Mouse (Mus musculus) T-helper 2 cell (primary cell): Measurements from ENCODE around the gene Nxph4.

Experiments used
- in situ Hi-C: fragments of 300-600 bp; cut with MboI, MseI; formaldehyde crosslinking; loops from one replicate; pipeline ENCODE4 v1.15.1; 2025; ENCODE audit warnings: high pct_unique_total_duplicates

Gene Nxph4

GRCm38 (mm10) chr10:127534036-127534928, at the start of gene Nxph4:
TSS of gene Nxph4 (minus strand) at chr10:127534559.
- in situ Hi-C loops, result no loop called here

GRCm38 (mm10) chr10:127583649-127584048, 49.3 kb upstream of the Nxph4 start:
- in situ Hi-C loops, result no loop called here

GRCm38 (mm10) chr10:127581291-127581690, 46.9 kb upstream of the Nxph4 start:
- in situ Hi-C loops, result no loop called here

- in situ Hi-C loops, result no loop called here
Measured at GRCm38 (mm10) chr10:127577982-127578381, 43.6 kb upstream of the Nxph4 start.

GRCm38 (mm10) chr10:127577156-127577555, 42.8 kb upstream of the Nxph4 start:
- in situ Hi-C loops, result no loop called here

GRCm38 (mm10) chr10:127576381-127576961, 42.1 kb upstream of the Nxph4 start:
- in situ Hi-C loops, result no loop called here

- in situ Hi-C loops, result no loop called here
Measured at GRCm38 (mm10) chr10:127575741-127576140, 41.4 kb upstream of the Nxph4 start.

GRCm38 (mm10) chr10:127572281-127572680, 37.9 kb upstream of the Nxph4 start:
- in situ Hi-C loops, result no loop called here

- in situ Hi-C loops, result no loop called here
Measured at GRCm38 (mm10) chr10:127570937-127571641, 36.7 kb upstream of the Nxph4 start.

GRCm38 (mm10) chr10:127570384-127570783, 36.0 kb upstream of the Nxph4 start:
- in situ Hi-C loops, result no loop called here

- in situ Hi-C loops, result loop anchor here (10.0 kb wide), 1 partner anchor 135 kb away; the partner anchor contains the start of gene Myo1a
Measured at GRCm38 (mm10) chr10:127569450-127569849, 35.1 kb upstream of the Nxph4 start.

- in situ Hi-C loops, result loop anchor here (10.0 kb wide), 1 partner anchor 138 kb away; the partner anchor contains the start of gene Myo1a
Measured at GRCm38 (mm10) chr10:127566553-127567326, 32.4 kb upstream of the Nxph4 start.

GRCm38 (mm10) chr10:127564301-127564700, 29.9 kb upstream of the Nxph4 start:
- in situ Hi-C loops, result loop anchor here (10.0 kb wide), 1 partner anchor 140 kb away; the partner anchor contains the start of gene Myo1a

- in situ Hi-C loops, result loop anchor here (10.0 kb wide), 1 partner anchor 141 kb away; the partner anchor contains the start of gene Myo1a
Measured at GRCm38 (mm10) chr10:127563840-127564239, 29.5 kb upstream of the Nxph4 start.

- in situ Hi-C loops, result loop anchor here (10.0 kb wide), 1 partner anchor 144 kb away; the partner anchor contains the start of gene Myo1a
Measured at GRCm38 (mm10) chr10:127561145-127561544, 26.8 kb upstream of the Nxph4 start.

GRCm38 (mm10) chr10:127557397-127557796, 23.0 kb upstream of the Nxph4 start:
- in situ Hi-C loops, result no loop called here

- in situ Hi-C loops, result no loop called here
Measured at GRCm38 (mm10) chr10:127555703-127556102, 21.3 kb upstream of the Nxph4 start.

GRCm38 (mm10) chr10:127549892-127550291, 15.5 kb upstream of the Nxph4 start:
- in situ Hi-C loops, result no loop called here

- in situ Hi-C loops, result no loop called here
Measured at GRCm38 (mm10) chr10:127548236-127548635, 13.9 kb upstream of the Nxph4 start.

GRCm38 (mm10) chr10:127546505-127546904, 12.1 kb upstream of the Nxph4 start:
- in situ Hi-C loops, result no loop called here

GRCm38 (mm10) chr10:127544375-127544774, 10.0 kb upstream of the Nxph4 start:
- in situ Hi-C loops, result loop anchor here (5.0 kb wide), 1 partner anchor 37 kb away; no protein-coding TSS in a partner anchor
